ENCODE assay signal across 8 mouse cellular contexts in the genomic region with DNA sequence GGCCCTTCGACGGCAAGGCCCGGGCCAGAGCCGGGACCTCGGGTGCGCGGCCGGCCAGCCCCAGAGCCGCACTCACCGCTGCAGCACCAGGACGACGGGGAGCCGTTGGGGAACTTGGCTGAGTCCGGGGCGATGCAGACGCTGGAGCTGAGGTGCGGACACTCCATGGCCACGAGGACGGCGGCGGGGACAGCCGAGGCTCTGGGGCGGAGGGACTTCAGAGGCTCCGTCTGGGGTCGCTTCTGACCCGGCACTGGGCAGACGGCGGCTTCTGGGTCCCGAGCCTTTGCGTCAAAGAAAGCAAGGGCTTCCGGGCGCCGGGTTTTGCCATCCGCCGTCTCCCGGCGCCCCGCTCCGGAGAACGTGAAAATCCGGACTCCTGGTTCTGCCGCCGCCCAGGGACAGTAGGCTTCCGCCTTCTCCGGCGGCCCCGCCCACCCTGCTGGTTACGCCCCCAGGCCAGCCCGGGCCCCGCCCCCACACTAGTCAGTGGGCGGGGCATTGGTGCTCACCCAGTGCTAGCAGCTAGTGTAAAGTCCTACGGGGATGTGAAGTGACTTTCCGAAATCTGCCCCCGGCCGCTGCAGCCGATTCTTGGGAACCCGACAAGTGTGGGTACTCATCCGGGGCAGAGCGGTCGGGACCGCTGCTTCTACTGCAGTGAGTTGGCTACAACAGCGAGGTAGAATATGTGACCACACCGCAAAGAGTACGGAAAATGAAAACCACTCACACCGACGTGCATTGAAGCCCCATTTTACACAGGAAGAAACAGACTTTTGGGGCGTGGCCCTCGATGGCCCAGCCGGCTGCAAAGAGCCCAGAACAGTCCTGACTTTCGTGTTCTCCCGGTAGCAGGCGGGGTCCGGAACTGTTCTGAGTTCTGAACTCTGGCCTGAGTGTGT. TPM values are rescaled to one million over a fixed set of nuclear protein-coding genes. Genes with fewer than 3 reads are reported as not detected.
DNase-seq lines count a peak whose midpoint lies in the region; ATAC-seq and TF ChIP-seq lines count a peak whose summit lies in the region.

Gene Usp3, minus strand, starts transcription at position 435 of the 905 bp plus-strand sequence.

- no peak for TF ChIP-seq CTCF in lung, postnatal 0 days (IDR thresholded peaks at IDR 0.05)

- peak within 1 kb of the TSS; percentile 97 for H3K9ac ChIP-seq in lung, postnatal 0 days (replicated peaks; ENCODE audit: low read depth)

- DNase-seq in MEL-GATA-1-ER (ENCODE audit: extremely low read depth, low read depth), result peak; percentile 79
- peak; percentile 96 for DNase-seq in cerebellum, adult 8-10 months
- DNase-seq in hindbrain, embryonic 10.5 days (ENCODE audit: low spot score), result peak; percentile 98
- peak; percentile 95 for DNase-seq in layer of hippocampus, adult 9-11 months
- DNase-seq in lung, postnatal 0 days (ENCODE audit: low spot score), result peak; percentile 97
- peak; percentile 97 for DNase-seq in ovary, postnatal 14 days (ENCODE audit: low spot score)
- DNase-seq in thymus, postnatal 14 days, result peak; percentile 97

- peaks cover 24% of the 10 kb centered on the region for H3K27me3 ChIP-seq in hindbrain, embryonic 10.5 days (ENCODE audit: insufficient read depth, poor library complexity, severe bottlenecking)
- H3K27me3 ChIP-seq in lung, postnatal 0 days (replicated peaks; ENCODE audit: insufficient read depth, low read length), result no peaks in the 10 kb centered on the region

- TF ChIP-seq EP300 in lung, postnatal 0 days (IDR thresholded peaks at IDR 0.05), result no peak; the same call in 1 of the 2 replicates

- H3K36me3 ChIP-seq in hindbrain, embryonic 10.5 days, result no peaks in the 10 kb centered on the region
- H3K36me3 ChIP-seq in lung, postnatal 0 days (ENCODE audit: insufficient read depth, low read length), result no peaks in the 10 kb centered on the region

- peaks cover 52% of the 10 kb centered on the region for H3K4me1 ChIP-seq in hindbrain, embryonic 10.5 days (replicated peaks)
- H3K4me1 ChIP-seq in lung, postnatal 0 days (ENCODE audit: insufficient read depth, low read depth, low read length), result peaks cover 19% of the 10 kb centered on the region; the same call in 1 of the 2 replicates

- H3K27ac ChIP-seq in hindbrain, embryonic 10.5 days, result peak within 1 kb of the TSS; percentile 99
- H3K27ac ChIP-seq in lung, postnatal 0 days (ENCODE audit: low read length), result peak within 1 kb of the TSS; percentile 97

- H3K9me3 ChIP-seq in hindbrain, embryonic 10.5 days, result no peaks in the 10 kb centered on the region
- H3K9me3 ChIP-seq in lung, postnatal 0 days (ENCODE audit: low read length), result no peaks in the 10 kb centered on the region

- peak within 1 kb of the TSS; percentile 97 for H3K4me3 ChIP-seq in hindbrain, embryonic 10.5 days
- H3K4me3 ChIP-seq in lung, postnatal 0 days (ENCODE audit: low read depth, low read length), result peak within 1 kb of the TSS; percentile 94

- peak within 1 kb of the TSS; percentile 73 for H3K4me2 ChIP-seq in lung, postnatal 0 days (replicated peaks; ENCODE audit: low read depth, low read length)

- WGBS in hindbrain, embryonic 10.5 days, result under 1% methylated on average over 73 of the region's 73 CpGs
- WGBS in lung, postnatal 0 days, result under 1% methylated on average over 65 of the region's 73 CpGs

- ATAC-seq in frontal cortex, adult (ENCODE audit: low TSS enrichment), result peak; percentile 63
- ATAC-seq in lung, postnatal 0 days, result peak; percentile 97

RNA-seq across cellular contexts. Expression of gene Usp3, which starts in this region (rescaled TPM):
- polyA plus RNA-seq in hindbrain, embryonic 10.5 days (2016; fragmentation: Nextera tagmentation; extraction: Ambion mirVana), result 84.2 and 97.7 TPM in 2 replicates
- polyA plus RNA-seq in lung, postnatal 0 days (2015; fragmentation: Nextera tagmentation; extraction: Ambion mirVana), result 45.9 and 51.8 TPM in 2 replicates

Comparison
In these comparisons a context has a peak if more than half of its experiments do, and no peak if none do; other contexts are left out.
1. Peak in every context shown above with its lines: DNase-seq, ATAC-seq, H3K4me3 ChIP-seq and H3K27ac ChIP-seq.